Mouse (Mus musculus) CH12.LX (cell line): Measurements from ENCODE around the gene Ctnna2.

Experiments
- BHLHE40 ChIP-seq: IDR thresholded peaks from 2 replicates; pipeline ENCODE4 v1.6.1; 2011; ENCODE audit warnings: mild to moderate bottlenecking, low read depth, low read length, improper control_type of control experiment
- CTCF ChIP-seq, 2 experiments: IDR thresholded peaks in 1 of 2; conservative IDR thresholded peaks in 1 of 2; 2 replicates each; pipeline ENCODE4 v1.5.1; 2011 to 2012; ENCODE audit warnings: low read depth in 2 of 2, low read length in 2 of 2, improper control_type of control experiment in 1 of 2, inconsistent platforms in 1 of 2, mild to moderate bottlenecking in 1 of 2, moderate library complexity in 1 of 2
- EP300 ChIP-seq: IDR thresholded peaks from 2 replicates; pipeline ENCODE4 v1.6.1; 2011; ENCODE audit warnings: low read length, improper control_type of control experiment
- GABPA ChIP-seq: IDR thresholded peaks from 2 replicates; pipeline ENCODE4 v1.6.1; 2012; ENCODE audit warnings: low read depth, low read length, improper control_type of control experiment, inconsistent platforms; ENCODE audit not compliant: insufficient replicate concordance
- KAT2A ChIP-seq: IDR thresholded peaks from 2 replicates; pipeline ENCODE4 v1.6.1; 2012; ENCODE audit warnings: low read length, improper control_type of control experiment, inconsistent platforms; ENCODE audit not compliant: insufficient replicate concordance
- MXI1 ChIP-seq: IDR thresholded peaks from 2 replicates; pipeline ENCODE4 v1.6.1; 2011; ENCODE audit warnings: mild to moderate bottlenecking, low read depth, low read length, improper control_type of control experiment
- MYC ChIP-seq: IDR thresholded peaks from 2 replicates; pipeline ENCODE4 v1.6.1; 2011; ENCODE audit warnings: low read depth, mild to moderate bottlenecking, improper control_type of control experiment, low read length
- NRF1 ChIP-seq: IDR thresholded peaks from 2 replicates; pipeline ENCODE4 v1.6.1; 2014; ENCODE audit warnings: low read depth, mild to moderate bottlenecking, inconsistent platforms, low read length, improper control_type of control experiment, moderate library complexity
- PAX5 ChIP-seq: IDR thresholded peaks from 2 replicates; pipeline ENCODE4 v1.6.1; 2012; ENCODE audit warnings: low read length, inconsistent platforms, mixed read lengths
- POLR2A ChIP-seq: IDR thresholded peaks from 2 replicates; pipeline ENCODE4 v1.6.1; 2011; ENCODE audit warnings: low read depth, mild to moderate bottlenecking, improper control_type of control experiment, low read length
- POLR2AphosphoS2 ChIP-seq: IDR thresholded peaks from 2 replicates; pipeline ENCODE4 v1.6.1; 2011; ENCODE audit warnings: low read depth, low read length, improper control_type of control experiment
- TCF12 ChIP-seq: IDR thresholded peaks from 2 replicates; pipeline ENCODE4 v1.6.1; 2014; ENCODE audit warnings: low read depth, mild to moderate bottlenecking, inconsistent platforms, low read length, improper control_type of control experiment
- USF1 ChIP-seq: IDR thresholded peaks from 2 replicates; pipeline ENCODE4 v1.6.1; 2014; ENCODE audit warnings: low read depth, mild to moderate bottlenecking, inconsistent platforms, low read length, improper control_type of control experiment
- ZMIZ1 ChIP-seq: IDR thresholded peaks from 2 replicates; pipeline ENCODE4 v1.6.1; 2012; ENCODE audit warnings: low read depth, mild to moderate bottlenecking, inconsistent platforms, low read length, improper control_type of control experiment

GRCm38 (mm10) chr6:77802604-77803003, 176.9 kb downstream of the Ctnna2 start:
- TF ChIP-seq MYC (no peak), CTCF (conservative IDR thresholded peaks at IDR 0.05 in 1 of 2, IDR thresholded peaks at IDR 0.05 in 1 of 2; ENCODE audit: low read depth in 2 of 2, low read length in 2 of 2) (no peak), EP300 (no peak), GABPA (no peak), PAX5 (no peak), ZMIZ1 (no peak), TCF12 (no peak), MXI1 (no peak), USF1 (no peak), POLR2A (no peak), BHLHE40 (no peak), POLR2AphosphoS2 (no peak), KAT2A (no peak), NRF1 (no peak)
